Mouse (Mus musculus) forebrain, embryonic 16.5 days (tissue): ENCODE results near the gene Shd. TPM values are rescaled to one million over a fixed set of nuclear protein-coding genes. Genes with fewer than 3 reads are reported as not detected.

ENCODE experiments used
- ATAC-seq: fragments of 200-750 bp; cut with Nextera tagmentation; 2 replicates; pipeline ENCODE4 v1.8.0; 2017; ENCODE audit warnings: mild to moderate bottlenecking, moderate library complexity
- H3K27ac ChIP-seq: fragments of 300-500 bp; sonication (generic); 2 replicates; pipeline ENCODE4 v1.5.1; 2014; ENCODE audit warnings: low read length, control low read depth
- H3K27me3 ChIP-seq: fragments of 300-500 bp; sonication (generic); replicated peaks from 2 replicates; pipeline ENCODE4 v1.6.1; 2014; ENCODE audit warnings: low read length; ENCODE audit not compliant: control insufficient read depth, insufficient read depth
- H3K36me3 ChIP-seq: fragments of 300-500 bp; sonication (generic); 2 replicates; pipeline ENCODE4 v1.6.1; 2014; ENCODE audit not compliant: control insufficient read depth, insufficient read depth
- H3K4me1 ChIP-seq: fragments of 300-500 bp; sonication (generic); replicated peaks from 2 replicates; pipeline ENCODE4 v1.6.1; 2014; ENCODE audit warnings: low read length; ENCODE audit not compliant: control insufficient read depth, insufficient read depth
- H3K4me2 ChIP-seq: fragments of 300-500 bp; sonication (generic); 2 replicates; pipeline ENCODE4 v1.6.1; 2014; ENCODE audit warnings: mild to moderate bottlenecking, low read length, control low read depth
- H3K4me3 ChIP-seq: fragments of 300-500 bp; sonication (generic); replicated peaks from 2 replicates; pipeline ENCODE4 v1.5.1; 2014; ENCODE audit warnings: mild to moderate bottlenecking, low read length, control low read depth
- H3K9ac ChIP-seq: fragments of 300-500 bp; sonication (generic); replicated peaks from 2 replicates; pipeline ENCODE4 v1.6.1; 2014; ENCODE audit warnings: low read depth, low read length, control low read depth
- H3K9me3 ChIP-seq: fragments of 300-500 bp; sonication (generic); 2 replicates; pipeline ENCODE4 v1.6.1; 2016; ENCODE audit warnings: low read length; ENCODE audit not compliant: control insufficient read depth
- WGBS: fragments of 180-500 bp; shearing (Covaris S2); extraction: QIAGEN DNeasy Blood & Tissue Kit; methylation state at CpG from one replicate; pipeline ENCODE4 v1.1.7; 2014; 5-methylcytosine and 5-hydroxymethylcytosine counted together
- polyA plus RNA-seq: library from polyadenylated mRNA; unstranded; fragments of >200 nt; fragmentation: Nextera tagmentation; extraction: Ambion mirVana; gene quantifications from 2 replicates; pipeline ENCODE4 v1.2.1, GENCODE M21; 2015

The Shd gene
- polyA plus RNA-seq, 1 experiment from 2014 or later: 129 TPM

DNA sequence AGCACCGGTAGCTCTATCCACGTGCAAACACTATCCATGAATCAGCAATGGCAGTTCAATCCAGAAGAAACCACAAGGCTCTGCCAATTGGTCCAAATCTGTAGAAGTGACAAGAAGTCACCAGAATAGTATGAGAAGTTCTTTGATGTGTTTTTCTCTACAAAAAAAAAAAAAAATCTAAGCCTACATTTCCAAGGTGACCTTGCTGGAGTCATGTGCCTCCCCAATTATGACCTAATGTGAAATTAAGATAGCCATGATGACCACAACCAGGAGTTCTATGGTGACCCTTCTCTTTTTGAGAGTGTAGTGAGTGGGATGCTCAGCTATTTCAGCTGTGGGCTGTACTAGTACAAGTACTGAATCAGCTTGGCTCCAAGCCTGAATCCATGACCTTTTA lies 20.9 kb upstream of the Shd start, which contains the start of gene Zfp119b:
TSS of gene Zfp119b (minus strand) at position 101 of the 400 bp plus-strand sequence.
- WGBS: 87% methylated on average over 2 of the region's 2 CpGs
- no peak within 1 kb of the TSS for H3K4me2 ChIP-seq
- ATAC-seq: no peak

DNA sequence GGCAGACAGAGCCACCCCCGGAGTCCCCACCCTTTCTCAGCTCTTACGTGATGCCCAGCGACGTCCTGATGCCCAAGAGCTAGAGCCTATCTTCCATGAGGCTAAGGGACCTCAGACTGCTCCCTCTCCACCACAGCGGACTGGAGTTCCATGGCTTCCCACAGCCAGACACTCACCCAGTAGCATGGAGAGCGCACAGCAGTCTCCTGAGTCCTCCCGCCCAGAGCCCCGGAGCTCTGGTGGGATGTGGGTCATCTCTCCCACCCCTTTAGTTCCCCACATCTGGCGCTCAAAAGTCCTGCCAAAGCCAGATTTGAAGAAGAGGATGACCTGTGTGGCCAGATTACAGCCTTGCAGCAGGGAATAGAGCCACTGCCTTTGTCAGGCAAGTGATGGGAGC lies 19.7 kb upstream of the Shd start:
- Histone ChIP-seq H3K4me1 (peaks cover 2% of the 10 kb centered on the region; the same call in 1 of the 2 replicates), H3K9me3 (no peaks in the 10 kb centered on the region), H3K27me3 (no peaks in the 10 kb centered on the region; the same call in 1 of the 2 replicates), H3K27ac (no peak overlapping the region), H3K9ac (no peak overlapping the region), H3K4me2 (no peak overlapping the region), H3K4me3 (no peak overlapping the region), H3K36me3 (no peaks in the 10 kb centered on the region)
- ATAC-seq: no peak
- WGBS: 79% methylated on average over 9 of the region's 9 CpGs

More for the DNA sequence above, 20.9 kb upstream of the Shd start, which contains the start of gene Zfp119b:
- Histone ChIP-seq H3K9ac (no peak within 1 kb of the TSS), H3K4me1 (peaks cover 5% of the 10 kb centered on the region; the same call in 1 of the 2 replicates), H3K4me3 (no peak within 1 kb of the TSS), H3K27ac (no peak within 1 kb of the TSS), H3K27me3 (no peaks in the 10 kb centered on the region), H3K36me3 (no peaks in the 10 kb centered on the region), H3K9me3 (no peaks in the 10 kb centered on the region)

DNA sequence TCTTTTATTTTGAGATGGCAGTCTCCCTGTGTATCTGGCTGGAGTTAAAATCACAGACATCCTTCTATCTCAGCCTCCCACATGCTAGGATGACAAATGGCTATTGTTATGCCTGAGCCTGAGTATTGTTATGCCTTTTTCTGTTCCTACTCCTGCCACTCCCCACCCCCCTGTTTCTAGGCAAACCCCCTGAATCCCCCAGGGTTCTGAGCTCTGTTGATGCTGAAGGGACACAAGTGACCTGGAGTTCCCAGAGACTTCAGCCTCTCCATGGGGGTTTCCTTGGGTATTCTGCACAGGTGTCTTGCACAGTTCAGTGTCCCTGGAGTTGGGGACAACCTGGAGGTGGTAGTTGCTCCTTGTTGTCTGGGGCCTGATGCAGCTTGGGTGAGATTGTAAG lies 18.2 kb upstream of the Shd start:
- no peak overlapping the region for H3K4me3 ChIP-seq
- H3K27me3 ChIP-seq: no peaks in the 10 kb centered on the region; the same call in 1 of the 2 replicates
- no peaks in the 10 kb centered on the region for H3K36me3 ChIP-seq
- peaks cover 6% of the 10 kb centered on the region for H3K4me1 ChIP-seq
- no peaks in the 10 kb centered on the region for H3K9me3 ChIP-seq
- H3K4me2 ChIP-seq: no peak overlapping the region
- ATAC-seq: no peak
- H3K27ac ChIP-seq: no peak overlapping the region
- no peak overlapping the region for H3K9ac ChIP-seq

DNA sequence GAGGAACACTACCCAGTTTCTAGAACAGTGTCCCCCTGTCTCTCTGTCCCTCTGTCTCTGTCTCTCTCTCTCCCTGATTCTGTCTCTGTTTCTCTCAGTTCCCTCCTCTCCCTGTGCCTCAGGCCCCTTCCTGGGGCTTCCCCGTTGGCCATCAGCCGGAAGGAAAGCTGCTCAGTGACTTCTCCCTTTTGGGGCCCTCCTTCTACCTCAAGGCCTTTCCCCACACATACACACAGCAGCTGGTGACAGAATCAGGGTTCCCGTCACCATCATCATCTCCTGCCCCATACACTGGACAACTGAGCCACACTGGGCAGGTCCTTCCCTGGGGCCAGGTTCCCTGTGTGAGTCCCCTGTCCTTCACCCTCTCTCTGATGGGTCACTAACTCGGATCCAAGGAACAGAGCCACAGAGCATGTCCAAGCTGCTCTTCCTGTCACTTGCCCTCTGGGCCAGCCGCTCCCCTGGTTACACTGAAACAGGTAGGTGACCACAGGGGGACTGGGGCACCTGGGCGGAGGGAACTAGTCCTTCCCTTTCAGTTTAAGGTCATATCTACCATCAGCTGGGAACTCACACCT lies 17.7 kb upstream of the Shd start, which contains the start of gene Ebi3:
TSS of gene Ebi3 (plus strand) at position 194 of the 581 bp plus-strand sequence.
- 87% methylated on average over 6 of the region's 6 CpGs for WGBS
- Histone ChIP-seq H3K27me3 (no peaks in the 10 kb centered on the region; the same call in 1 of the 2 replicates), H3K4me1 (peaks cover 6% of the 10 kb centered on the region), H3K36me3 (no peaks in the 10 kb centered on the region), H3K9ac (no peak within 1 kb of the TSS), H3K4me2 (no peak within 1 kb of the TSS), H3K4me3 (no peak within 1 kb of the TSS), H3K27ac (no peak within 1 kb of the TSS), H3K9me3 (no peaks in the 10 kb centered on the region)
- ATAC-seq: no peak

- H3K27me3 ChIP-seq: no peaks in the 10 kb centered on the region; the same call in 1 of the 2 replicates
- 82% methylated on average over 6 of the region's 6 CpGs for WGBS
Measured at GRCm38 (mm10) chr17:55953751-55954150, 16.5 kb upstream of the Shd start.

GRCm38 (mm10) chr17:55954229-55954628 lies 16.0 kb upstream of the Shd start:
- WGBS: 39% methylated on average over 16 of the region's 16 CpGs
- H3K4me2 ChIP-seq: no peak overlapping the region

More at GRCm38 (mm10) chr17:55953751-55954150, 16.5 kb upstream of the Shd start:
- Histone ChIP-seq H3K36me3 (no peaks in the 10 kb centered on the region), H3K4me2 (no peak overlapping the region), H3K27ac (no peak overlapping the region), H3K4me3 (no peak overlapping the region), H3K4me1 (peaks cover 12% of the 10 kb centered on the region), H3K9ac (no peak overlapping the region), H3K9me3 (no peaks in the 10 kb centered on the region)
- no peak for ATAC-seq

GRCm38 (mm10) chr17:55956129-55956528 lies 14.1 kb upstream of the Shd start:
- H3K4me1 ChIP-seq: peaks cover 21% of the 10 kb centered on the region
- H3K4me2 ChIP-seq: peak overlapping the region; percentile 76
- ATAC-seq: peak; percentile 19
- peak overlapping the region; percentile 64 for H3K9ac ChIP-seq
- no peaks in the 10 kb centered on the region; the same call in 1 of the 2 replicates for H3K27me3 ChIP-seq
- H3K27ac ChIP-seq: no peak overlapping the region; the same call in 1 of the 2 replicates
- no peaks in the 10 kb centered on the region for H3K36me3 ChIP-seq
- H3K9me3 ChIP-seq: no peaks in the 10 kb centered on the region
- H3K4me3 ChIP-seq: peak overlapping the region; percentile 57
- WGBS: under 1% methylated on average over 26 of the region's 26 CpGs

More at GRCm38 (mm10) chr17:55954229-55954628, 16.0 kb upstream of the Shd start:
- no peak for ATAC-seq
- Histone ChIP-seq H3K27me3 (no peaks in the 10 kb centered on the region; the same call in 1 of the 2 replicates), H3K4me3 (no peak overlapping the region), H3K36me3 (no peaks in the 10 kb centered on the region), H3K9me3 (no peaks in the 10 kb centered on the region), H3K27ac (no peak overlapping the region), H3K4me1 (peaks cover 12% of the 10 kb centered on the region), H3K9ac (no peak overlapping the region)

- H3K9ac ChIP-seq: peak overlapping the region; percentile 64; the same call in 1 of the 2 replicates
- WGBS: 32% methylated on average over 6 of the region's 6 CpGs
- no peaks in the 10 kb centered on the region for H3K36me3 ChIP-seq
- H3K27me3 ChIP-seq: no peaks in the 10 kb centered on the region; the same call in 1 of the 2 replicates
- peaks cover 21% of the 10 kb centered on the region for H3K4me1 ChIP-seq
- peak overlapping the region; percentile 76 for H3K4me2 ChIP-seq
- H3K9me3 ChIP-seq: no peaks in the 10 kb centered on the region
- no peak overlapping the region for H3K27ac ChIP-seq
- no peak for ATAC-seq
- peak overlapping the region; percentile 57 for H3K4me3 ChIP-seq
Measured at GRCm38 (mm10) chr17:55956591-55956990, 13.7 kb upstream of the Shd start.

GRCm38 (mm10) chr17:55957168-55957567 lies 13.1 kb upstream of the Shd start:
- H3K4me3 ChIP-seq: no peak overlapping the region
- WGBS: 11% methylated on average over 9 of the region's 9 CpGs
- no peaks in the 10 kb centered on the region for H3K9me3 ChIP-seq
- peak overlapping the region; percentile 22 for H3K4me2 ChIP-seq
- no peak for ATAC-seq
- peaks cover 21% of the 10 kb centered on the region for H3K4me1 ChIP-seq
- H3K27ac ChIP-seq: no peak overlapping the region
- H3K9ac ChIP-seq: no peak overlapping the region
- no peaks in the 10 kb centered on the region for H3K36me3 ChIP-seq
- H3K27me3 ChIP-seq: no peaks in the 10 kb centered on the region; the same call in 1 of the 2 replicates
